Mouse (Mus musculus) hindbrain, embryonic 10.5 days (tissue): Measurements from ENCODE around the gene Supt4a. TPM values are rescaled to one million over a fixed set of nuclear protein-coding genes. Genes with fewer than 3 reads are reported as not detected.

Experiments
- DNase-seq: peaks from one replicate; pipeline ENCODE4 v3.0.0-alpha.2; 2017; ENCODE audit warnings: low spot score
- H3K27ac ChIP-seq: fragments of 300-500 bp; sonication (generic); 2 replicates; pipeline ENCODE4 v1.5.1; 2016; ENCODE audit warnings: mild to moderate bottlenecking, moderate library complexity
- H3K27me3 ChIP-seq: fragments of 300-500 bp; sonication (generic); 2 replicates; pipeline ENCODE4 v1.6.1; 2016; ENCODE audit warnings: mild to moderate bottlenecking; ENCODE audit not compliant: poor library complexity, insufficient read depth, severe bottlenecking
- H3K36me3 ChIP-seq: fragments of 300-500 bp; sonication (generic); 2 replicates; pipeline ENCODE4 v1.6.1; 2016; ENCODE audit warnings: mild to moderate bottlenecking, moderate library complexity
- H3K4me1 ChIP-seq: fragments of 300-500 bp; sonication (generic); replicated peaks from 2 replicates; pipeline ENCODE4 v1.6.1; 2016; ENCODE audit warnings: mild to moderate bottlenecking
- H3K4me3 ChIP-seq: fragments of 300-500 bp; sonication (generic); 2 replicates; pipeline ENCODE4 v1.5.1; 2016; ENCODE audit warnings: mild to moderate bottlenecking, moderate library complexity
- H3K9me3 ChIP-seq: fragments of 300-500 bp; sonication (generic); 2 replicates; pipeline ENCODE4 v1.6.1; 2016; ENCODE audit warnings: mild to moderate bottlenecking, moderate library complexity
- WGBS: fragments of 180-500 bp; shearing (Covaris S2); methylation state at CpG from one replicate; pipeline ENCODE4 v1.1.7; 2016; 5-methylcytosine and 5-hydroxymethylcytosine counted together
- polyA plus RNA-seq: library from polyadenylated mRNA; unstranded; fragments of >200 nt; fragmentation: Nextera tagmentation; extraction: Ambion mirVana; gene quantifications from 2 replicates; pipeline ENCODE4 v1.2.1, GENCODE M21; 2016

Supt4a gene
- 178 and 184 TPM in 2 replicates for polyA plus RNA-seq

DNA sequence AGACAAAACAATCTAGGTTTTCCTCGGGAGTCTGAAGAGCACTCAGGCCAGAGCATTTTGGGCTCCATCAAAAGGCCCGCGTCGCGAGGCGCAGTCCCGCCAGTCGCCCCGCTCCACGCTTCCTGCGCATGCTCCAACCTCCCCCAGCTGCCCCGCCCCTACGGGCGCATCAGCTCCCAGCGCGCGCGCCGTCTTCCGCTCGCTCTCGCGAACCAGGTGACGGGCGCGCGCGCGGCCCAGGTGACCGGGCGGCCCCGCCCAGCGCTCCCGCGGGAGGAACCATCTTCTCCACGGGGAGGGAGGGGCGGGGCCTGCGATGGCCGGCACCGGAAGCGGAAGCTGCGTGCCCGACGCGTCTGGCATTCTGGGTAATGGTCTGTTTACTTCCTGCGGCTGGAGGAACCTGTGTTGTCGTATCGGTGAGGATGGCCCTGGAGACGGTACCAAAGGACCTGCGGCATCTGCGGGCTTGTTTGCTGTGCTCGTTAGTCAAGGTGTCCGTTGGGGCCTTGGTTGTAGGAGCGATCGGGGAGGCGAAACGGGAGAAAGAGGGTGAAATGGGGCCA is at the start of gene Supt4a:
Gene Supt4a (plus strand): TSS at position 378 of the 566 bp plus-strand sequence.
- under 1% methylated on average over 57 of the region's 57 CpGs for WGBS
- H3K27ac ChIP-seq = peak within 1 kb of the TSS; percentile 92
- DNase-seq = peak; percentile 95

DNA sequence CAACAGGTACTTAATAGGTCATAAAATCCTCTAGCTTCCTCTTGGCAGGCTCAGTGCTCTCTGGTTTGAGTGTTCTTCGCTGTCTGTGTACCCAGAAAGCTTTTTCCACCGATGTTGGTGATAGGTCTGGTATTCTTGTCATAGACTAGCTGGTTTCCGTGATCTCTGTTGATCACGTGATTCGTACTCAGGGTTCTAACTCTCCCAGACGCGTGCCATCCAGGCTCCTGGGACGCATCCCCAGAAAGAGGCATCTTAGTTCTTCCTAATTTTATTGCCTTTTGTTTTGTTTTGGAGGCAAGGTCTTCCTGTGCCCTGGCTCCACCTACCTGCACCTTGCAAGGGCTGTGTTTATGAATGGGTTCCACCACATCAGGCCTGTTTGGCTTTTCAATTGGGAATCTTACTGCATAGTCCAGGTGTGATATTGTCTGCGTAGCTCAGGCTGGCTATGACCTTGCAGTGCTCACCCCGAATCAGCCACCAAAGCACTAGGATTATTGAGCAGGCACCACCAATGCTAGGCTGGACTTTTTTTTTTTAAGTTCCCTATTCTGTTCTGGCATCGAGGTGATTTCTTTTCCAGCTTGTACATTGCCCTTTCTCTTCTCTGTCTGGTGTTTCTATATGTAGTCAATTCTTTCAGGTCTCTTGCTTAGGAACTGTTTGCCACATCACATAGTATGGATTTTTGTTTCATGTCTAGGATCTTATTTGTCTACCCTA is 48.7 kb upstream of the Supt4a start:
- no peaks in the 10 kb centered on the region for H3K27me3 ChIP-seq
- 89% methylated on average over 11 of the region's 11 CpGs for WGBS
- H3K27ac ChIP-seq = no peak overlapping the region
- peaks cover 10% of the 10 kb centered on the region for H3K4me1 ChIP-seq
- H3K9me3 ChIP-seq = no peaks in the 10 kb centered on the region
- H3K36me3 ChIP-seq = no peaks in the 10 kb centered on the region
- no peak overlapping the region for H3K4me3 ChIP-seq
- no peak for DNase-seq

More for the DNA sequence above, at the start of gene Supt4a:
- peaks cover 31% of the 10 kb centered on the region for H3K36me3 ChIP-seq
- no peaks in the 10 kb centered on the region for H3K9me3 ChIP-seq
- H3K4me1 ChIP-seq = peaks cover 45% of the 10 kb centered on the region
- peaks cover 26% of the 10 kb centered on the region for H3K27me3 ChIP-seq
- H3K4me3 ChIP-seq = peak within 1 kb of the TSS; percentile 84

- no peaks in the 10 kb centered on the region for H3K36me3 ChIP-seq
- WGBS = 59% methylated on average over 7 of the region's 7 CpGs
- H3K27ac ChIP-seq = no peak overlapping the region
- H3K4me1 ChIP-seq = peaks cover 10% of the 10 kb centered on the region
- H3K27me3 ChIP-seq = no peaks in the 10 kb centered on the region
- no peak for DNase-seq
- no peaks in the 10 kb centered on the region for H3K9me3 ChIP-seq
- H3K4me3 ChIP-seq = no peak overlapping the region
These were observed 47.9 kb upstream of the Supt4a start for GRCm38 (mm10) chr11:87689402-87689808.

- DNase-seq = no peak
- no peaks in the 10 kb centered on the region for H3K9me3 ChIP-seq
- H3K27me3 ChIP-seq = no peaks in the 10 kb centered on the region
- no peak overlapping the region for H3K27ac ChIP-seq
- no peaks in the 10 kb centered on the region for H3K36me3 ChIP-seq
- WGBS = 74% methylated on average over 16 of the region's 16 CpGs
- H3K4me3 ChIP-seq = no peak overlapping the region
- peaks cover 10% of the 10 kb centered on the region for H3K4me1 ChIP-seq
These were observed 47.2 kb upstream of the Supt4a start for GRCm38 (mm10) chr11:87690054-87690740.

GRCm38 (mm10) chr11:87697131-87697682 is 40.1 kb upstream of the Supt4a start:
- no peaks in the 10 kb centered on the region for H3K9me3 ChIP-seq
- H3K36me3 ChIP-seq = no peaks in the 10 kb centered on the region

DNA sequence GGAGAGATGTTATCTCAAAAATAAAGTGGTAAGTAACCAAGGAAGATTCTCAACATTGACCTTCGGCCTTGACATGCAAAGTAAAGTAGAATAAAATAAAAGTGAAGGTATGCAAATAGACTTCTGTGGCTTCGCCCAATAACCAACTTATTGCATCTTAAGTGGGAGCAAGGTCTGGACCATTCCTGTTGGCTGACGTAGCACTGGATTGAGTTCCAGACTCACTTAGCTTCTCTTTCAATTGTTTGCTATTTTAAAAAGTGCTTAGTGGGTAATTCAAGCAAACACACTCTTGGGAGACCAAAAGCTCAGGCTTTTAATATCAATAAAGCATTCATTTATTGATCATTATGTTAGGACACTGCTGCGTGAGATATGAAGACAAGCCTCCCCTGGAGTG is 39.2 kb upstream of the Supt4a start:
- H3K9me3 ChIP-seq = no peaks in the 10 kb centered on the region
- H3K36me3 ChIP-seq = no peaks in the 10 kb centered on the region
- no peaks in the 10 kb centered on the region for H3K27me3 ChIP-seq
- 93% methylated on average over 4 of the region's 4 CpGs for WGBS
- no peak for DNase-seq
- no peak overlapping the region for H3K27ac ChIP-seq
- no peak overlapping the region for H3K4me3 ChIP-seq
- no peaks in the 10 kb centered on the region for H3K4me1 ChIP-seq

More at GRCm38 (mm10) chr11:87697131-87697682, 40.1 kb upstream of the Supt4a start:
- no peak overlapping the region for H3K27ac ChIP-seq
- 83% methylated on average over 14 of the region's 14 CpGs for WGBS
- H3K4me3 ChIP-seq = no peak overlapping the region
- no peaks in the 10 kb centered on the region for H3K4me1 ChIP-seq
- no peaks in the 10 kb centered on the region for H3K27me3 ChIP-seq
- DNase-seq = no peak

GRCm38 (mm10) chr11:87701108-87701507 is 36.2 kb upstream of the Supt4a start:
- Histone ChIP-seq H3K9me3 (no peaks in the 10 kb centered on the region), H3K27ac (no peak overlapping the region), H3K4me3 (no peak overlapping the region), H3K4me1 (peaks cover 9% of the 10 kb centered on the region; the same call in 1 of the 2 replicates), H3K27me3 (no peaks in the 10 kb centered on the region), H3K36me3 (no peaks in the 10 kb centered on the region)
- 87% methylated on average over 6 of the region's 6 CpGs for WGBS
- DNase-seq = no peak

GRCm38 (mm10) chr11:87701877-87702620 is 35.3 kb upstream of the Supt4a start:
- WGBS = 85% methylated on average over 14 of the region's 14 CpGs
- no peak overlapping the region for H3K27ac ChIP-seq
- H3K4me1 ChIP-seq = peaks cover 10% of the 10 kb centered on the region
- no peak overlapping the region for H3K4me3 ChIP-seq
- no peaks in the 10 kb centered on the region for H3K36me3 ChIP-seq
- no peaks in the 10 kb centered on the region for H3K9me3 ChIP-seq
- no peak for DNase-seq
- no peaks in the 10 kb centered on the region for H3K27me3 ChIP-seq

DNA sequence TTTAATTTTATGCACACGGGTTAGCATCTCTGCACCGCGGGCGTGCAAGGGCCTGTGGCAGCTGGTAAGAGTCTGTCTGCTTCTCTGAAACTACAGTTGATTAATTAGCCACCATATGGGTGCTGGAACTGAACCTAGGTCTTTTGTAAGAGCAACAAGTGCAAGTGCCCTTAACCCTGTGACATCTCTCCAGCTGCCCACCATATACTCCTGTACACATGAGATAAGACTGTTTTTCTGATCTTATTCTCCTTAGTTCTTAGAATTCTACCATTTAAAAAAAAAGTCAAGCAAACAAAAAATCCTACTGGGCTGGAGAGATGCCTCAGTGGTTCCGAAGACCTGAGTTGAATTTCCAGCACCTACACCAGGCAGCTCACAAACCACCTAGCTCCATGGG is 33.7 kb upstream of the Supt4a start:
- no peak for DNase-seq
- Histone ChIP-seq H3K36me3 (no peaks in the 10 kb centered on the region), H3K4me3 (no peak overlapping the region), H3K27ac (no peak overlapping the region), H3K9me3 (no peaks in the 10 kb centered on the region), H3K4me1 (peaks cover 24% of the 10 kb centered on the region), H3K27me3 (peaks cover 6% of the 10 kb centered on the region)
- WGBS = 86% methylated on average over 5 of the region's 5 CpGs

- Histone ChIP-seq H3K4me1 (peaks cover 30% of the 10 kb centered on the region), H3K4me3 (no peak overlapping the region), H3K9me3 (no peaks in the 10 kb centered on the region), H3K36me3 (no peaks in the 10 kb centered on the region), H3K27me3 (peaks cover 12% of the 10 kb centered on the region), H3K27ac (peak overlapping the region; percentile 50; the same call in 1 of the 2 replicates)
- WGBS = 87% methylated on average over 9 of the region's 9 CpGs
- no peak for DNase-seq
These were observed 33.1 kb upstream of the Supt4a start for GRCm38 (mm10) chr11:87704289-87704688.

- no peaks in the 10 kb centered on the region for H3K36me3 ChIP-seq
- peaks cover 44% of the 10 kb centered on the region for H3K4me1 ChIP-seq
- peak; percentile 64 for DNase-seq
- H3K4me3 ChIP-seq = no peak overlapping the region
- H3K27me3 ChIP-seq = peaks cover 35% of the 10 kb centered on the region
- no peaks in the 10 kb centered on the region for H3K9me3 ChIP-seq
- WGBS = 25% methylated on average over 8 of the region's 8 CpGs
- H3K27ac ChIP-seq = peak overlapping the region; percentile 64
These were observed 29.8 kb upstream of the Supt4a start for GRCm38 (mm10) chr11:87707570-87707969.

- Histone ChIP-seq H3K27ac (no peak overlapping the region), H3K36me3 (no peaks in the 10 kb centered on the region), H3K27me3 (peaks cover 35% of the 10 kb centered on the region), H3K4me3 (no peak overlapping the region), H3K4me1 (peaks cover 44% of the 10 kb centered on the region), H3K9me3 (no peaks in the 10 kb centered on the region)
- WGBS = 78% methylated on average over 5 of the region's 5 CpGs
- DNase-seq = no peak
These were observed 28.4 kb upstream of the Supt4a start for GRCm38 (mm10) chr11:87708979-87709378.
